Mouse (Mus musculus) heart, adult 2 months (tissue): Measurements from ENCODE around the gene Wdr34. TPM values are rescaled to one million over a fixed set of nuclear protein-coding genes. Genes with fewer than 3 reads are reported as not detected.
A peak's percentile ranks its signal among the peaks of the same experiment; 100 is the strongest.
"Not testable (repeated sequence)": the region's sequence is repeated elsewhere in the genome, so short reads cannot be mapped to it uniquely, and the experiment has no call there.

ENCODE experiments used
- DNase-seq, 2 experiments: peaks; one replicate each; pipeline ENCODE4 v3.0.0; 2021
- H3K27ac ChIP-seq: fragments of 200-600 bp; 2 replicates; pipeline ENCODE4 v1.8.1; 2022
- H3K27me3 ChIP-seq: fragments of 200-500 bp; 2 replicates; pipeline ENCODE4 v1.6.1; 2012; ENCODE audit warnings: mild to moderate bottlenecking, low read length, inconsistent platforms, mixed read lengths; ENCODE audit not compliant: control insufficient read depth, insufficient read depth
- H3K36me3 ChIP-seq: fragments of 200-500 bp; 2 replicates; pipeline ENCODE4 v1.6.1; 2012; ENCODE audit warnings: low read length, inconsistent platforms; ENCODE audit not compliant: control insufficient read depth, insufficient read depth
- H3K4me1 ChIP-seq: fragments of 200-500 bp; 2 replicates; pipeline ENCODE4 v1.6.1; 2011; ENCODE audit warnings: low read length; ENCODE audit not compliant: control insufficient read depth, insufficient read depth
- H3K4me3 ChIP-seq: fragments of 200-600 bp; 2 replicates; pipeline ENCODE4 v1.8.1; 2022
- H3K79me2 ChIP-seq: fragments of 200-500 bp; replicated peaks from 2 replicates; pipeline ENCODE4 v1.6.1; 2012; ENCODE audit warnings: mild to moderate bottlenecking, inconsistent platforms, low read length, moderate library complexity, mixed read lengths; ENCODE audit not compliant: control insufficient read depth, insufficient read depth
- H3K9ac ChIP-seq: fragments of 200-500 bp; 2 replicates; pipeline ENCODE4 v1.6.1; 2012; ENCODE audit warnings: low read depth, mild to moderate bottlenecking, control low read depth, inconsistent platforms, low read length, mixed read lengths
- CTCF ChIP-seq: fragments of 200-600 bp; IDR thresholded peaks from 2 replicates; pipeline ENCODE4 v1.8.1; 2022; ENCODE audit warnings: antibody characterized with exemption, mild to moderate bottlenecking, moderate library complexity
- EP300 ChIP-seq: fragments of 200-500 bp; IDR thresholded peaks from 2 replicates; pipeline ENCODE4 v1.6.1; 2011; ENCODE audit warnings: low read depth, low read length, control low read depth; ENCODE audit not compliant: insufficient read depth
- POLR2A ChIP-seq: fragments of 200-500 bp; IDR thresholded peaks from 2 replicates; pipeline ENCODE4 v1.6.1; 2011; ENCODE audit warnings: mild to moderate bottlenecking, low read depth, low read length, control low read depth; ENCODE audit not compliant: insufficient read depth
- WGBS: fragments of 180-500 bp; shearing (Covaris S2); methylation state at CpG from one replicate; pipeline ENCODE4 v1.1.7; 2018; 5-methylcytosine and 5-hydroxymethylcytosine counted together
- intact Hi-C: fragments of 180-260 bp; cut with DNase I; formaldehyde crosslinking; loops from one replicate; pipeline ENCODE4 v1.15.1; 2025
- polyA plus RNA-seq: library from polyadenylated mRNA; depleted of rRNA; stranded (reverse); fragments of >200 nt; gene quantifications from 2 replicates; pipeline ENCODE4 v1.2.3, GENCODE M21; 2012
- total RNA-seq, 2 experiments: library from RNA; stranded (reverse); gene quantifications; 2 replicates each; pipeline ENCODE4 v1.2.3; 2021

The Wdr34 gene
- total and polyA plus RNA-seq, 3 experiments, result 6.4 to 10.3 (median 6.4) TPM

DNA sequence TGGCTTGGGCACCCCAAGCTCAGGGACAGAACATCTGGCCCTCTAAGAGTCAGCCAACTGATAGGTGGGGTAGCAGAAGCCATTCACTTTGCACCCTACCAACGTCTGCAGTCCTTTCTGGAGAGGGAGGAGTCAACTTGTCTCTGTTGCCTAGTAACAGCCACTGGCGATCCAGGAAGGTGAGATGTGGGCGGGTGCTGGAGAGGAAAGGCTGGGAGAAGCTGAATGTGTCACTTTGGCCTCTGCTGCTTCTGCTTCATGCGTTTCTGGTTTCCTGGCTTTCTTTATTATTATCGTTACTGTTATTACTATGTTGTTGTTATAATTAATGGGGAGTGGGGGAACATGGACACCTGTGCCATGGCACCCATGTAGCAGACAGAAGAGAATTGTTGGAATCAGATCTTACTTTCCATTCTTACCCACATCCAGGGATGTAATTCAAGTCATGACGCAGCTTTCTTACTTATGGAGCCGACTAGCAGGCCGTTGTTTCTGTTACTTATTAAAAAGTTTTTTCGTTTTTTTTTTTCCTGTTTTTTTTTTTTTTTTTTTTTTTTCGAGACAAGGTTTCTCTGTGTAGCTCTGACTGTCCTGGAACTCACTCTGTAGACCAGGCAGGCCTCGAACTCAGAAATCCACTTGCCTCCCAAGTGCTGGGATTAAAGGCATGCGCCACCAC, 8.7 kb upstream of the Wdr34 start, which contains the start of gene Set:
TSS of gene Set (plus strand) at position 156 of the 682 bp plus-strand sequence.
- DNase-seq, result no peak
- intact Hi-C loops, result no loop called here
- no peak for TF ChIP-seq EP300
- no peak within 1 kb of the TSS for H3K9ac ChIP-seq
- no peaks in the 10 kb centered on the region for H3K27me3 ChIP-seq
- H3K36me3 ChIP-seq, result no peaks in the 10 kb centered on the region
- H3K4me3 ChIP-seq, result no peak within 1 kb of the TSS
- H3K4me1 ChIP-seq, result peaks cover 1% of the 10 kb centered on the region; the same call in 1 of the 2 replicates
- no peaks in the 10 kb centered on the region for H3K79me2 ChIP-seq
- no peak within 1 kb of the TSS for H3K27ac ChIP-seq
- WGBS, result 51% methylated on average over 12 of the region's 12 CpGs

DNA sequence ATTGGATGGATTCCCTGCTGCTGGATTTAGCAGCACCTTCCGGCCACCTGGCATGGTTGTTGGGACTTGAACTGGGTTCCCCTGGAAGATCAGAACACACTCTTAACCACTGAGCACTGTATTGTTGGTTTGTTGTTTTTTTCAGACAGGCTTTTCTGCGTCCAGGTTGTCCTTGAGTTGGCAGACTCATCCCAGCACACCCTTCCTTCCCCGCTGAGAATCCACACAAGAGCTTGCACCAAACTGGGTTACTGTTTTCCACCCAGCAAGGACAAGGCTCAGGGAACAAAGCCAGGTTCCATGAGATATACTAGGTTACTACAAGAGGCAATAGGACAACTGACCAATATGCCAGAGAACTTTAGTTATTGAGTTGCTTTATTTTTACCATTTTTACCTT, 8.1 kb upstream of the Wdr34 start:
- WGBS, result 76% methylated on average over 3 of the region's 3 CpGs
- H3K27me3 ChIP-seq, result no peaks in the 10 kb centered on the region
- intact Hi-C loops, result no loop called here
- no peak overlapping the region for H3K9ac ChIP-seq
- no peaks in the 10 kb centered on the region for H3K36me3 ChIP-seq
- H3K4me3 ChIP-seq, result no peak overlapping the region
- DNase-seq, result no peak
- no peak for TF ChIP-seq EP300
- TF ChIP-seq CTCF, result no peak
- TF ChIP-seq POLR2A, result no peak
- peaks cover 1% of the 10 kb centered on the region; the same call in 1 of the 2 replicates for H3K4me1 ChIP-seq
- H3K79me2 ChIP-seq, result no peaks in the 10 kb centered on the region
- H3K27ac ChIP-seq, result no peak overlapping the region

GRCm38 (mm10) chr2:30055310-30055709, 6.6 kb upstream of the Wdr34 start:
- intact Hi-C loops, H3K79me2 ChIP-seq, H3K9ac ChIP-seq, H3K4me3 ChIP-seq, H3K4me1 ChIP-seq, H3K27ac ChIP-seq, H3K36me3 ChIP-seq, H3K27me3 ChIP-seq, DNase-seq: not testable (repeated sequence)
- TF ChIP-seq CTCF, result peak; percentile 47
- WGBS, result 89% methylated on average over 3 of the region's 3 CpGs

DNA sequence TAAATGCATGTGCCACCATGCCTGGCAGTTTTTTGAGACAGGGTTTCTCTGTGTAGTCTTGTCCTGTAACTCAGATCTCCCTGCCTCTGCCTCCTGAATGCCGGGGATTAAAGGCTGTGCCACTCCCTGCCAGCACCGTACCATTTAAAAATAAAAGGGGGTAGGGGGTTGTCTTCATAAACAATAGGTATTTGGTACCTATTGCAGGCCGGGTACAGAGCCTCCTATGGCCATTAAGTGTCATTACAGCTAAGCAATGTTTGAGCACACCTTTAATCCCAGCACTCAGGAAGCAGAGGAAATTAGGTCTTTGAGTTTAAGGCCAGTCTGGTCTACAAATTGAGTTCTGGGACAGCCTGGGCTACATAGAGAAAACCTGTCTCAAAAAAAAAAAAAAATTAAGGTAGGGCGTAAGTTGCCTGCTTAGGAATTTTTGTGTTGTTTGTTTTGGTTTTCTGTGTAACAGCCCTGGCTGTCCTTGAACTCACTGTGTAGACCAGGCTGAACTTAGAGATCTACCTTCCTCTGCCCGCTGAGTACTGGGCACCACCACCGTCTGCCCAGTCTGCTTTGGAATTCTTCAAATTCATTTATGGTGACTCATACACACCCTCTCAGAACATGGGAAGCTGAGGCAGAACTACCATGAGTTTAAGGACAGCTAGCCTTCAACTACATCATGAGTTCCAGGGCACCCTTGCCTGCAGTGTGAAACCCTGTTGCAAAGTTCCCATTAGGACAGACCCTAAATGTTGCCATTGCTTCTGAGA, 3.5 kb upstream of the Wdr34 start:
- peak; percentile 68 for TF ChIP-seq CTCF
- TF ChIP-seq POLR2A, result no peak
- no peak overlapping the region for H3K9ac ChIP-seq
- H3K4me3 ChIP-seq, result no peak overlapping the region
- intact Hi-C loops, result no loop called here
- H3K27ac ChIP-seq, result no peak overlapping the region
- H3K79me2 ChIP-seq, result no peaks in the 10 kb centered on the region
- H3K27me3 ChIP-seq, result no peaks in the 10 kb centered on the region
- WGBS, result 36% methylated on average over 6 of the region's 6 CpGs
- H3K4me1 ChIP-seq, result no peaks in the 10 kb centered on the region
- H3K36me3 ChIP-seq, result no peaks in the 10 kb centered on the region
- DNase-seq, result no peak

GRCm38 (mm10) chr2:30049831-30050230, 1.1 kb upstream of the Wdr34 start:
- TF ChIP-seq POLR2A (no peak), CTCF (no peak)
- no peak for DNase-seq
- Histone ChIP-seq H3K9ac (no peak overlapping the region), H3K36me3 (no peaks in the 10 kb centered on the region), H3K4me3 (no peak overlapping the region), H3K27ac (no peak overlapping the region), H3K79me2 (no peaks in the 10 kb centered on the region), H3K27me3 (no peaks in the 10 kb centered on the region), H3K4me1 (no peaks in the 10 kb centered on the region)
- intact Hi-C loops, result loop anchor here (2.0 kb wide), 1 partner anchor 17 kb away; no protein-coding TSS in a partner anchor
- 44% methylated on average over 3 of the region's 3 CpGs for WGBS

DNA sequence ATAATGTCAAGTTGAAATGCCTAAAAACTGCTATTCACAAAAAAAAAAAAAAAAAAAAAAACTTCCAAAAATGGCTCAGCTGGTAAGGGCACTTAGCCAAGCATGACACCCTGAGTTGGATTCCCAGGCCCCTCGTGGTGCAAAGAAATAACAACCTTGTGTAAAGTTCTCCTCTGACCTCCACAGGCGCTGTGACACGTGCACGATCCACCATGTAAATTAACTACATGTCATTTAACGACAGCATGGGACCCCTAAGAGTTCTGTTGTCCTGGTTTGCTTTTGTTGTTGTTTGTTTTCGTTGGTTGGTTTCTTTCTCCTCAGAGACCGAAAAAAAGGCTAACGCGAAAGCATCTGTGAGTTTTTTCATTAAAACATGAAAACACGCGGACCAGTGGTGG, 580 bp downstream of the Wdr34 start:
- Histone ChIP-seq H3K9ac (no peak overlapping the region; the same call in 1 of the 2 replicates), H3K4me1 (no peaks in the 10 kb centered on the region), H3K27ac (no peak overlapping the region), H3K4me3 (peak overlapping the region; percentile 67), H3K36me3 (no peaks in the 10 kb centered on the region), H3K27me3 (no peaks in the 10 kb centered on the region), H3K79me2 (no peaks in the 10 kb centered on the region)
- WGBS, result 50% methylated on average over 11 of the region's 11 CpGs
- intact Hi-C loops, result loop anchor here (2.0 kb wide), 1 partner anchor 19 kb away; no protein-coding TSS in a partner anchor
- no peak for DNase-seq
- no peak for TF ChIP-seq EP300
- TF ChIP-seq CTCF, result no peak
- no peak for TF ChIP-seq POLR2A
